Mouse (Mus musculus) brain, embryonic 14.5 days (tissue): ENCODE data around the gene Npm1. TPM values are rescaled to one million over a fixed set of nuclear protein-coding genes. Genes with fewer than 3 reads are reported as not detected.

Experiments
- DNase-seq: peaks from one replicate; pipeline ENCODE4 v3.0.0-alpha.2; 2011; ENCODE audit warnings: low read depth
- CTCF ChIP-seq: fragments of 200-500 bp; IDR thresholded peaks from 2 replicates; pipeline ENCODE4 v1.5.1; 2012; ENCODE audit warnings: inconsistent platforms, mild to moderate bottlenecking, moderate library complexity, borderline replicate concordance; ENCODE audit not compliant: insufficient read depth, insufficient read length; ENCODE audit errors: extremely low read depth
- POLR2A ChIP-seq: fragments of 200-500 bp; IDR thresholded peaks from 2 replicates; pipeline ENCODE4 v1.6.1; 2012; ENCODE audit warnings: mild to moderate bottlenecking, inconsistent platforms, borderline replicate concordance; ENCODE audit not compliant: poor library complexity, insufficient read depth, insufficient read length, severe bottlenecking; ENCODE audit errors: extremely low read depth
- polyA plus RNA-seq: library from polyadenylated mRNA; depleted of rRNA; stranded (reverse); fragments of >200 nt; gene quantifications from 2 replicates; pipeline ENCODE4 v1.2.3, GENCODE M21; 2012

The Npm1 gene
- polyA plus RNA-seq, 1 experiment: 569 TPM

DNA sequence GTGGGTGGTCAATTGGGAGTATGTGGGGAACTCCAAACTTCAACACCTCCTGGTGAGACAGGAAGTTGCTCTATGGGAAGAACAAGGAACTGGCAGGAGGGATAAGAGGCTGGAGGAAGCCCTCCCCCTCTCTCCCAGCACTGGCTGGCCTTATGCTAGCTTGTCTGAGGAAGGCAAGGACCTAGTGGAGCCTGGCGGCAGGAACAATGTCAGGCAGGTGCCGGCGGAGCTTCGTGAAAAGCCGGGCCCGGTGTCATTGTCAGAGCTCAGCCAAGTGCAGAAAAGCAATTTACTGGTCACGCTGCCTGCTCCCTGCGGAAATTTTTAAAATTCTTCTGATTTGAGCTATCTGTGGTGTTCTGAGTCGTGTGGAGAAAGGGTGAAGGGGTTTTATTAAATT lies 19.1 kb downstream of the Npm1 start:
- TF ChIP-seq CTCF: no peak
- no peak for TF ChIP-seq POLR2A
- DNase-seq: peak; percentile 62

DNA sequence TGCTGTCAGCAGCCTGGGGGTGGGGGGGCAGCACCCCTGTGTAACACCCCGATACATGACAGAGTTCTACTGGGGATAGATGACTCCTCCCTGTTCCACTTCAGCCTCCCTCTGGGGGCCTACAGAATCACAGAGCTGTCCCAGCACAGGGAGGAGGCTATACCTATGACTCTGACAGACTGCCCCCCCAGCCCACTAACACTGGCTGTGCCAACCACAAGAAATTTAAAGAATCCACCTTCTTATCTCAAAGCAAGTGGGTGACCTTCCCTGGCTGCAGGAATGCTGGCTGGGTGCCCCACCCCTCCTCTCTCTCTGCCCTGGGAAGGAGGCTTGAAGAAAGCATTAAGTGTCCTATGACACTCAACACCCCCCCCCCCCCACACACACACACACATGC lies 20.2 kb downstream of the Npm1 start:
- no peak for TF ChIP-seq POLR2A
- TF ChIP-seq CTCF: no peak
- no peak for DNase-seq

DNA sequence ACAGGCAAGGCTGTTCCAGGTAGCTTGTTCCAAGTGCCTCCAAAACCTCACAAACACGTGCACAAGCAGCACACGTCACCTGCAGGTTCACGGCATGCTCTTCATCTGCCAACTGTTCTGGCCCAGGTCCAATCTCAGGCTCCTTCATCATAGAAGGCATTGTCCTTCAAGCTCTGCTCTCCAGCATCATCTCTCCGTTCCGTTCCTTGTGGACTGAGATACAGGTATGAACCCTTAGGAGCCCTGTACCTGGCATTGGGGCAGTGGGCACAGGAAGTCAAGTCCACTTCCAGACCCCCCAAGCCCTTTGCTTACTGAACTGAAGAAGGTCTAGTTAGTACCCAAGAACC lies 22.9 kb downstream of the Npm1 start:
- TF ChIP-seq POLR2A (no peak), CTCF (no peak)

DNA sequence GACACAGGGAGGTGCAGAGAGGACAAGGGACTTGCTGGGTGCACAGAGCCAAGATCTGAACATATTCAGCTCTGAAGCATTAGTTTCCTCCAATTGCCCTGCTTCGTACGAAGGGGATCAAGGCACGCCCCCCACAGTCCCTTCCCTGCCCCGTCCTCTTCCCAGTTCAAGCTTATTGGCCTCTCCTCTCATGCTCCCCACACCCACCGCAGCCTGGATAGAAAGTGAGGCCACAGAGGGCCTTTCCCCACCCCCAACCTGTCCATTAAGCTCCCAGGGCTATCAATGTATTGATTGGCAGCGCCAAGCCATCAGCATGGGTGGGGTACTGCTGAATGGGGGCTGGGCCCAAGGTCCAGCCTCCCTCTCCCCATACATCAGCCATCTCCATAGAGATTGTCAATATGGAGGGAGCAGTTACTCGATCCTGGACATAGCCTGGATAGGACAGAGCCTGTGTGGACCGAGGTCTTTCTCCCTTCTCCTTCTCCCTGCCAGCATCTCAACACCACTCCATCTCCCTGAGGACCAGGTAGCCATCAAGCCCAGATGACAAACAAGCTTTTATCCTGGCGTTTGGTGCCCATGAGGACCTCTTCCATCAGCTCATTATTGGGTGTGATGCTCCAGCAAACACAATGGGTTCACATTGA lies 23.4 kb downstream of the Npm1 start:
- no peak for TF ChIP-seq CTCF
- TF ChIP-seq POLR2A: no peak
- no peak for DNase-seq

More for the DNA sequence above, 22.9 kb downstream of the Npm1 start:
- no peak for DNase-seq

DNA sequence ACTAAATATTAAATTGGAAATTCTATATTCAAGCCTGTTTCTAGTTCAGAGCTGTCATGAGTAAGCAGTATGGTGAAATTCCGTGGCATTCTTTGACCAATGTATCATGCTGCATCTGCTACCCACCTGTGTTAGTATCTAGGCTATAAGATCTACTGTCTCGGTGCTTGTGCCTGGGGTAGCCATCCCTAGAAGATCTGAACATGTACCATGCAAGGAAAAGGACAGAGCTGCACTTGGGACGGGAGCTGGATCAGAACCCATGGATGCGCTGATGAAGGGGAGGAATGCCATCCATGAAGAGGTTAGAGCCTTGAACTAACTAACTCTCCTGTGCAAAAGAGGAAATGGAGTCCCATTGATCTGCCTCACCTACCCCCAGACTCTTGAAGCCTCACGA lies 24.3 kb downstream of the Npm1 start:
- DNase-seq: no peak
- TF ChIP-seq CTCF (no peak), POLR2A (no peak)

DNA sequence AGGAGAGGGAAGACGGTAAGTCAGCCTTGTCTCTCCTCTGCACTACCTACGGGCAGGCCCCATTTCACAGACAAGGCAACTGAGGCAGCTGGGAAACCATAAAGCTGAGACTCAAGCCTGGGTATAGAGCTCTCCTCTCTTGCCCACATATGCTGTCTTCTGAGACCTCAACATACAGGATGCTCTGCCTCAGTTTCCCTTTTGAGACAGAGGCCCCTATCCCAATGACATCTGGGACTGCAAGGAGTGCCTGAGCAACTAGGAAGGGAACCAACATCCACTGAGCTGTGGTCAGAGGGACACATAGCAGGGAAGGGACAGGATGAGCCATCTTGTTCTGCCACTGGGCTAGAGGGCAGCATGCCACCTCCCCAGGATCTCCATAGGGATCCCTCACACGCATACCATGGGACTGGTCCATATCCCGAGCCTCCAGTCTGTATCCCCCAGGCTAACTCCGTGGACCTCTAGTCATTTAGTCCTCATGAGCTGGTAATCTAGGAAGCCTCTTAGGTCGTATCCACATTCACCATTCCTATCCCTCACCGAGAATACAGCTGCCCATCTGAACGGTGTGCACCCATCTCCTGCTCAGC lies 28.5 kb downstream of the Npm1 start:
- DNase-seq: no peak
- TF ChIP-seq POLR2A: no peak
- no peak for TF ChIP-seq CTCF

DNA sequence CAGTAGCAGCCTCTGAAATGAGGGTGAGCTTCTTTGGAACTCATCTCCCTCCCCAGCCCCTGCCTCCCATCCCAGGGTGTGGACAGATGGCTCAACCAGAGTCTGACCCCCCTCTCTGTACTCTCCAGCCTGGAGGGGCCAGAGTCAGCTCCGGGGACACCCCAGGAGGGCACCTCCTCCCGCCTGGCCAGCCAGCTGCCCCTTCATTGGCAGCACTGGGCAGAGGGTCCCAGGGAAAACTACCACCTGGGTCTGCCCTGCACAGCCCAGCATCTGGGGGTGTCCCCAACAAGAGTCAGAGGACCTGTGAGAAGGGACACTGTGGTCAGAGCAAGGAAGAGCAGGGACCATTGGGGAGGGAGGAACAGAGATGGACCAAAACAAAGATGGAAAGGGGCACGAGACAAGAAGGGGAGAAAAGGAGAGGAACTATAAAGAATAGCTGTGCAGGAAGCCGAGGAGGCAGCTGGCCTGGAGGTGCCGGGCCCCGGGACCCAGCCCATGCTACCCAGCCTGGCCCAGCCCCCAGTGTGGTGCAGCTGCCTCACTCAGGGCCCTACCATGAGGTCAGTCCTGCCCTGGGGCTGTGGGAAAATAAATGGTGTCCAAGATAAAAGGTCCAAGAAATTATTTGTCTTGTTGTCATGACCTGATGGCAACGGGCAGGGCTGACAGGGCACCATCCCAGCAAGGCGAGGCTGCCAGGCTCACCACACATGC lies 30.2 kb downstream of the Npm1 start:
- no peak for DNase-seq
- TF ChIP-seq CTCF (no peak), POLR2A (no peak)

DNA sequence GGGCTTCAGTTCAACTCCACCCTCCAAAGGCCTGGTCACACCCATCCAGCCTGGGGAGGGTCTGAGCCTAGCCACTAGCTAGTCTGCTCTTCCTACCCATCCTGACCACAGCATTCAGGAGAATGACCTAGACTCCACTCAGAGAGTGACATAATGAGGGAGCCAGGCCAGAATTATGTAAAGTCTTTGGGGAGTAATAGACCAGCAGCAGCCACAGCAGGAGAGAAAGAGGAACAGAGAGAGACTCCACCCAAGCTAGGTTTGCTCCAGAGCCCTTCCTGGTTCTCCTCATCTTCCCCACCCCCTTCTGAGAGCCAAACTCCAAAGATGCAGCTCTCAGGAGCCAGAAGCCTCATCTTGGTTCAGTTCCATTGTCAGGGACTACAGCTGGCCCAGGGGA lies 35.9 kb downstream of the Npm1 start:
- no peak for DNase-seq
- TF ChIP-seq POLR2A (no peak), CTCF (no peak)

DNA sequence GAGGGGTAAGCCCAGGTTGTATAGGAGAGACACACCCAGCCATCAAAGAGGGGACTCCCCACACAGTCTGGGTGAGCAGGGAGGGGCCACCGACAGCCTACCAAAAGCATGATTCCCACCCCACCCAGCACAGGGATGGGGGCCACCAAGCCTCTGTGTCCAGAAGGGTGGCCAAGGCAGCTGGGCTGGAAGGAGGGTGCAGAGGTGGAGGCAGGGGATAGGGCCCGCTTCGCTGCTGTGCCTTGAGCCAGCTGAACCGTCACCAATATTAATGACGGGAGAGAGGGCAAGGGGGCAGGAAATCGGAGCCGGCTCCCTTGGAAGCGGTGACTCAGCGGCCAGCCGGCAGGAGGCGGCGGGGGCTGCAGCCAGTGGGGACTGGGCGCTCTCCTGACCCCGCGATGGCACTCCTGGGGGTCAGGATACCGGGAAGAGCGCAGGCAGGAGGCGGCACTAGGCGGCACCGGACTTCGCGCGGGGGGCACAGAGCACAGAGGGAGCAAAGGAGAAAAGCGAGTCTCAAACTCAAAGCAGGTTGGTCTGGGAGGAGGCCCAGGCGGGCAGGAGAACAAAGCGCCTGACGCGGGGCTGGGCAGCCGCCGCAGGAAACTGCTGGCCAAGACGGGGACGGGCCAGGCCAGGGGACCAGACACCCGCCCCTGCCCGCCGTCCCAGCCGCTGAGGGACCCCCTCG lies 40.3 kb downstream of the Npm1 start:
- peak; percentile 33 for DNase-seq
- TF ChIP-seq CTCF (no peak), POLR2A (no peak)

DNA sequence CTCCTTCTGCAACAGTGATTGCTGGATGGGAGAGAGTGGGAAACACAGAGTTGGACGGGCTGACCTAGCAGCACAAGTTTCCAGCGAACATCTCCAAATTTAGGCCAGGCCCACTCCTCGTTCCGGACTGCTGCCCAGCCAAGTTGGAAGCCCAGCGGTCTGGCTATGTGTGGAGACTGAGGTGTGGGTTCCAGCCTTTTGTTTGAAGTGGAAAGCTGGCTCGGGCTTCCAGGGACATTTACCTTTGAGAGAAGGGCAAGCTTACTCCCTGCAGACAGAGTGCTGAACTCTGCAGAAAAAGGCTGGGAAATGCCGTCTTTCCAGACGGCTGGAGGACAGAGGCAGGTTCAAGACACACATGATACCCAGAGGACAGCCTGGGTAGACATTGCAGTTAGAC lies 43.5 kb downstream of the Npm1 start:
- TF ChIP-seq POLR2A (no peak), CTCF (no peak)

DNA sequence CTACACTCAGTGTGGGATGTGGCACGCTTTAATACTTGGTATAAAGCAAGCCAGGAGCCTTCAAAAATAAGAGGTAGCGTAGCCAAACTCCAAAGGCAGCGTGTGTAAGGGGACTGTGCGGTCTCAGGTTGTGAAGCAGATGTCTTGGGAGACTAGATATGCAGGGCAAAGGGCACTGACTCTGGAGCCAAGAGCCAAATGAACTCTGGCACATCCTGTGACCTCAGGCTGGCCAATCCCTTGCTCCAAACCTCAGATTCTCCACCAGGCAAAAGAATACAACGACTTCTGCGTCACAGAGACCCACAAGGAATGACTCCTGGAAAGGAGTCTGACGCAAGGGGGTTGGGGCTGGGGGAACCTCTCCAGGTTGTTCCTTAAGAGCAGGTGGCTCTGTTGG lies 43.9 kb downstream of the Npm1 start:
- no peak for TF ChIP-seq POLR2A
- no peak for DNase-seq

More for the DNA sequence above, 43.5 kb downstream of the Npm1 start:
- no peak for DNase-seq
